Mouse (Mus musculus) embryonic facial prominence, embryonic 11.5 days (tissue): ENCODE results near the gene Crkl. TPM values are rescaled to one million over a fixed set of nuclear protein-coding genes. Genes with fewer than 3 reads are reported as not detected.

ENCODE experiments used
- ATAC-seq: fragments of 200-750 bp; cut with Nextera tagmentation; replicated peaks from 2 replicates; pipeline ENCODE4 v1.8.0; 2017; ENCODE audit warnings: low read depth; ENCODE audit not compliant: insufficient number of reproducible peaks, low FRiP score, low TSS enrichment
- DNase-seq: peaks from one replicate; pipeline ENCODE4 v3.0.0-alpha.2; 2015; ENCODE audit warnings: low spot score
- H3K27ac ChIP-seq: fragments of 300-500 bp; sonication (generic); replicated peaks from 2 replicates; pipeline ENCODE4 v1.5.1; 2014; ENCODE audit warnings: mild to moderate bottlenecking, low read depth, low read length, control low read depth
- H3K27me3 ChIP-seq: fragments of 300-500 bp; sonication (generic); 2 replicates; pipeline ENCODE4 v1.6.1; 2014; ENCODE audit warnings: mild to moderate bottlenecking, low read length, moderate library complexity, mixed read lengths; ENCODE audit not compliant: control insufficient read depth, insufficient read depth
- H3K36me3 ChIP-seq: fragments of 300-500 bp; sonication (generic); replicated peaks from 2 replicates; pipeline ENCODE4 v1.6.1; 2014; ENCODE audit warnings: low read depth, mild to moderate bottlenecking, low read length, moderate library complexity, mixed read lengths; ENCODE audit not compliant: control insufficient read depth, insufficient read depth
- H3K4me1 ChIP-seq: fragments of 300-500 bp; sonication (generic); 2 replicates; pipeline ENCODE4 v1.6.1; 2014; ENCODE audit warnings: low read length, mixed read lengths; ENCODE audit not compliant: control insufficient read depth, insufficient read depth
- H3K4me2 ChIP-seq: fragments of 300-500 bp; sonication (generic); 2 replicates; pipeline ENCODE4 v1.6.1; 2014; ENCODE audit warnings: low read depth, mild to moderate bottlenecking, control low read depth, low read length, moderate library complexity
- H3K4me3 ChIP-seq: fragments of 300-500 bp; sonication (generic); 2 replicates; pipeline ENCODE4 v1.5.1; 2014; ENCODE audit warnings: low read depth, low read length, control low read depth
- H3K9ac ChIP-seq: fragments of 300-500 bp; sonication (generic); replicated peaks from 2 replicates; pipeline ENCODE4 v1.6.1; 2014; ENCODE audit warnings: mild to moderate bottlenecking, control low read depth, low read length
- H3K9me3 ChIP-seq: fragments of 300-500 bp; sonication (generic); replicated peaks from 2 replicates; pipeline ENCODE4 v1.6.1; 2016; ENCODE audit warnings: mild to moderate bottlenecking, low read length, inconsistent platforms, mixed read lengths; ENCODE audit not compliant: control insufficient read depth
- WGBS: fragments of 180-500 bp; shearing (Covaris S2); extraction: QIAGEN DNeasy Blood & Tissue Kit; methylation state at CpG from one replicate; pipeline ENCODE4 v1.1.7; 2014; 5-methylcytosine and 5-hydroxymethylcytosine counted together
- polyA plus RNA-seq: library from polyadenylated mRNA; unstranded; fragments of >200 nt; fragmentation: Nextera tagmentation; extraction: Ambion mirVana; gene quantifications from 2 replicates; pipeline ENCODE4 v1.2.1, GENCODE M21; 2014

The Crkl gene
- 85.1 and 90.1 TPM in 2 replicates for polyA plus RNA-seq

GRCm38 (mm10) chr16:17451541-17452372 is at the start of gene Crkl:
Gene Crkl, plus strand, starts transcription at chr16:17451987.
- ATAC-seq: peak; percentile 97
- under 1% methylated on average over 63 of the region's 63 CpGs for WGBS

GRCm38 (mm10) chr16:17402855-17403254 is 48.9 kb upstream of the Crkl start:
- no peak for ATAC-seq
- Histone ChIP-seq H3K4me1 (no peaks in the 10 kb centered on the region), H3K9me3 (no peaks in the 10 kb centered on the region), H3K4me3 (no peak overlapping the region), H3K9ac (no peak overlapping the region), H3K4me2 (no peak overlapping the region), H3K27ac (no peak overlapping the region), H3K27me3 (no peaks in the 10 kb centered on the region), H3K36me3 (no peaks in the 10 kb centered on the region)
- DNase-seq: peak; percentile 34
- 77% methylated on average over 1 of the region's 1 CpGs for WGBS

More at GRCm38 (mm10) chr16:17451541-17452372, at the start of gene Crkl:
- H3K27ac ChIP-seq: peak within 1 kb of the TSS; percentile 90
- DNase-seq: peak; percentile 99
- peak within 1 kb of the TSS; percentile 97 for H3K4me3 ChIP-seq
- H3K27me3 ChIP-seq: no peaks in the 10 kb centered on the region
- no peaks in the 10 kb centered on the region for H3K9me3 ChIP-seq
- peak within 1 kb of the TSS; percentile 96 for H3K9ac ChIP-seq
- peaks cover 5% of the 10 kb centered on the region; the same call in 1 of the 2 replicates for H3K4me1 ChIP-seq
- peak within 1 kb of the TSS; percentile 80 for H3K4me2 ChIP-seq
- no peaks in the 10 kb centered on the region for H3K36me3 ChIP-seq

- no peaks in the 10 kb centered on the region for H3K36me3 ChIP-seq
- ATAC-seq: peak; percentile 89
- H3K9ac ChIP-seq: peak overlapping the region; percentile 76
- H3K9me3 ChIP-seq: no peaks in the 10 kb centered on the region
- peak overlapping the region; percentile 54 for H3K4me2 ChIP-seq
- no peaks in the 10 kb centered on the region for H3K27me3 ChIP-seq
- under 1% methylated on average over 22 of the region's 22 CpGs for WGBS
- H3K27ac ChIP-seq: no peak overlapping the region
- H3K4me3 ChIP-seq: peak overlapping the region; percentile 79
- DNase-seq: peak; percentile 36
- H3K4me1 ChIP-seq: no peaks in the 10 kb centered on the region
Measured at GRCm38 (mm10) chr16:17405271-17405696, 46.5 kb upstream of the Crkl start.

GRCm38 (mm10) chr16:17405736-17406443 is 45.9 kb upstream of the Crkl start, which contains the start of the genes Snap29 and Pi4ka:
Gene Snap29, plus strand, starts transcription at chr16:17405986.
Gene Pi4ka, minus strand, starts transcription at chr16:17406314.
- no peaks in the 10 kb centered on the region for H3K4me1 ChIP-seq
- peak within 1 kb of the TSS; percentile 76 for H3K9ac ChIP-seq
- 1% methylated on average over 57 of the region's 69 CpGs for WGBS
- ATAC-seq (peak; percentile 97), DNase-seq (peak; percentile 99)
- H3K4me3 ChIP-seq: peak within 1 kb of the TSS; percentile 79
- H3K36me3 ChIP-seq: no peaks in the 10 kb centered on the region
- no peaks in the 10 kb centered on the region for H3K27me3 ChIP-seq
- H3K9me3 ChIP-seq: no peaks in the 10 kb centered on the region
- H3K27ac ChIP-seq: no peak within 1 kb of the TSS
- H3K4me2 ChIP-seq: peak within 1 kb of the TSS; percentile 62

- ATAC-seq: no peak
- 36% methylated on average over 9 of the region's 9 CpGs for WGBS
- no peak overlapping the region for H3K27ac ChIP-seq
Measured at GRCm38 (mm10) chr16:17406512-17407231, 45.1 kb upstream of the Crkl start.

GRCm38 (mm10) chr16:17409046-17409445 is 42.7 kb upstream of the Crkl start:
- no peaks in the 10 kb centered on the region for H3K36me3 ChIP-seq
- DNase-seq (no peak), ATAC-seq (no peak)
- no peaks in the 10 kb centered on the region for H3K27me3 ChIP-seq
- no peak overlapping the region for H3K9ac ChIP-seq
- H3K4me2 ChIP-seq: no peak overlapping the region
- H3K4me1 ChIP-seq: no peaks in the 10 kb centered on the region
- H3K9me3 ChIP-seq: no peaks in the 10 kb centered on the region
- H3K4me3 ChIP-seq: no peak overlapping the region
- no peak overlapping the region for H3K27ac ChIP-seq
- 88% methylated on average over 2 of the region's 2 CpGs for WGBS

More at GRCm38 (mm10) chr16:17406512-17407231, 45.1 kb upstream of the Crkl start:
- no peak for DNase-seq
- H3K4me3 ChIP-seq: peak overlapping the region; percentile 79
- no peaks in the 10 kb centered on the region for H3K27me3 ChIP-seq
- no peaks in the 10 kb centered on the region for H3K36me3 ChIP-seq
- H3K4me1 ChIP-seq: no peaks in the 10 kb centered on the region
- no peak overlapping the region; the same call in 1 of the 2 replicates for H3K9ac ChIP-seq
- H3K9me3 ChIP-seq: no peaks in the 10 kb centered on the region
- H3K4me2 ChIP-seq: peak overlapping the region; percentile 62

GRCm38 (mm10) chr16:17410209-17410608 is 41.6 kb upstream of the Crkl start:
- no peak for ATAC-seq
- Histone ChIP-seq H3K4me3 (no peak overlapping the region), H3K36me3 (no peaks in the 10 kb centered on the region), H3K9ac (no peak overlapping the region), H3K4me2 (no peak overlapping the region), H3K27ac (no peak overlapping the region), H3K4me1 (no peaks in the 10 kb centered on the region), H3K27me3 (no peaks in the 10 kb centered on the region), H3K9me3 (no peaks in the 10 kb centered on the region)
- DNase-seq: no peak
- 50% methylated on average over 4 of the region's 4 CpGs for WGBS
